Mouse (Mus musculus): ENCODE measurements around the gene Hps5. TPM values are rescaled to one million over a fixed set of nuclear protein-coding genes. Genes with fewer than 3 reads are reported as not detected.
A peak's percentile ranks its signal among the peaks of the same experiment; 100 is the strongest.
"Not testable (repeated sequence)": the region's sequence is repeated elsewhere in the genome, so short reads cannot be mapped to it uniquely, and the experiment has no call there.

The Hps5 gene
- total RNA-seq (2015) (13.5 and 17.5 TPM in 2 replicates), total RNA-seq (2017) (25.5 and 29.0 TPM in 2 replicates)

GRCm38 (mm10) chr7:46795287-46796205 is at the start of gene Hps5, which contains the start of gene Gtf2h1:
Hps5 (minus strand) TSS chr7:46796064.
Gtf2h1 (plus strand) TSS chr7:46796103.
- ATAC-seq (replicated peaks; ENCODE audit: poor library complexity), result peak; percentile 96

GRCm38 (mm10) chr7:46845211-46845977 is 49.5 kb upstream of the Hps5 start:
- ATAC-seq (replicated peaks; ENCODE audit: poor library complexity), result peak; percentile 77

- ATAC-seq (replicated peaks; ENCODE audit: poor library complexity), result no peak
Observed at GRCm38 (mm10) chr7:46843576-46843975, 47.7 kb upstream of the Hps5 start.

GRCm38 (mm10) chr7:46842278-46842677 is 46.4 kb upstream of the Hps5 start:
- ATAC-seq (replicated peaks; ENCODE audit: poor library complexity), result no peak

- no peak for ATAC-seq (replicated peaks; ENCODE audit: poor library complexity)
Observed at GRCm38 (mm10) chr7:46840787-46841525, 45.1 kb upstream of the Hps5 start, which contains the start of gene Ldha. Ldha (plus strand) TSS chr7:46841475.

- ATAC-seq (replicated peaks; ENCODE audit: poor library complexity), result 0 out of 2 replicates have a peak, but pooled peaks have one; percentile 13
Observed at GRCm38 (mm10) chr7:46840326-46840725, 44.5 kb upstream of the Hps5 start.

GRCm38 (mm10) chr7:46839861-46840260 is 44.0 kb upstream of the Hps5 start:
- no peak for ATAC-seq (replicated peaks; ENCODE audit: poor library complexity)

GRCm38 (mm10) chr7:46839446-46839845 is 43.6 kb upstream of the Hps5 start:
- ATAC-seq (replicated peaks; ENCODE audit: poor library complexity), result peak; percentile 22; the same call in 1 of the 2 replicates

- peak; percentile 78 for ATAC-seq (replicated peaks; ENCODE audit: poor library complexity)
Observed at GRCm38 (mm10) chr7:46838891-46839302, 43.0 kb upstream of the Hps5 start.

- ATAC-seq (replicated peaks; ENCODE audit: poor library complexity), result peak; percentile 22; the same call in 1 of the 2 replicates
Observed at GRCm38 (mm10) chr7:46838104-46838671, 42.3 kb upstream of the Hps5 start.

- no peak for ATAC-seq (replicated peaks; ENCODE audit: poor library complexity)
Observed at GRCm38 (mm10) chr7:46837073-46837472, 41.2 kb upstream of the Hps5 start.

- ATAC-seq (replicated peaks; ENCODE audit: poor library complexity), result no peak
Observed at GRCm38 (mm10) chr7:46836357-46836756, 40.5 kb upstream of the Hps5 start.

GRCm38 (mm10) chr7:46834994-46835610 is 39.2 kb upstream of the Hps5 start:
- no peak for ATAC-seq (replicated peaks; ENCODE audit: poor library complexity)

- peak; percentile 15; the same call in 1 of the 2 replicates for ATAC-seq (replicated peaks; ENCODE audit: poor library complexity)
Observed at GRCm38 (mm10) chr7:46833670-46834255, 37.9 kb upstream of the Hps5 start.

- peak; percentile 88 for ATAC-seq (replicated peaks; ENCODE audit: poor library complexity)
Observed at GRCm38 (mm10) chr7:46833266-46833665, 37.4 kb upstream of the Hps5 start.

GRCm38 (mm10) chr7:46832112-46832810 is 36.4 kb upstream of the Hps5 start:
- ATAC-seq (replicated peaks; ENCODE audit: poor library complexity), result not testable (repeated sequence)

- ATAC-seq (replicated peaks; ENCODE audit: poor library complexity), result no peak
Observed at GRCm38 (mm10) chr7:46831693-46832092, 35.8 kb upstream of the Hps5 start.

GRCm38 (mm10) chr7:46830799-46831590 is 35.1 kb upstream of the Hps5 start:
- peak; percentile 66 for ATAC-seq (replicated peaks; ENCODE audit: poor library complexity)

Data from megakaryocyte progenitor cell, adult 5-6 weeks (primary cell).